Mouse (Mus musculus) midbrain, postnatal 0 days (tissue): ENCODE data around the gene Tbl3. TPM values are rescaled to one million over a fixed set of nuclear protein-coding genes. Genes with fewer than 3 reads are reported as not detected.

Source experiments
- ATAC-seq: fragments of 200-750 bp; cut with Nextera tagmentation; 2 replicates; pipeline ENCODE4 v1.8.0; 2017; ENCODE audit warnings: moderate number of reproducible peaks, mild to moderate bottlenecking, moderate TSS enrichment, moderate library complexity; ENCODE audit not compliant: low FRiP score
- DNase-seq: peaks from one replicate; pipeline ENCODE4 v3.0.0-alpha.2; 2015; ENCODE audit warnings: low spot score
- H3K27ac ChIP-seq: fragments of 300-500 bp; sonication (generic); 2 replicates; pipeline ENCODE4 v1.5.1; 2014; ENCODE audit warnings: low read depth, mild to moderate bottlenecking, low read length, mixed read lengths
- H3K27me3 ChIP-seq: fragments of 300-500 bp; sonication (generic); 2 replicates; pipeline ENCODE4 v1.6.1; 2014; ENCODE audit warnings: low read length, control low read depth, mixed read lengths; ENCODE audit not compliant: insufficient read depth
- H3K36me3 ChIP-seq: fragments of 300-500 bp; sonication (generic); 2 replicates; pipeline ENCODE4 v1.6.1; 2014; ENCODE audit warnings: low read length, control low read depth, mixed read lengths; ENCODE audit not compliant: insufficient read depth
- H3K4me1 ChIP-seq: fragments of 300-500 bp; sonication (generic); 2 replicates; pipeline ENCODE4 v1.6.1; 2014; ENCODE audit warnings: mild to moderate bottlenecking, control low read depth, antibody characterized with exemption, low read length, mixed read lengths; ENCODE audit not compliant: insufficient read depth
- H3K4me2 ChIP-seq: fragments of 300-500 bp; sonication (generic); 2 replicates; pipeline ENCODE4 v1.6.1; 2014; ENCODE audit warnings: low read depth, mild to moderate bottlenecking, low read length, mixed read lengths; ENCODE audit not compliant: poor library complexity, severe bottlenecking
- H3K4me3 ChIP-seq: fragments of 300-500 bp; sonication (generic); 2 replicates; pipeline ENCODE4 v1.5.1; 2014; ENCODE audit warnings: low read depth, mild to moderate bottlenecking, low read length, moderate library complexity
- H3K9ac ChIP-seq: fragments of 300-500 bp; sonication (generic); replicated peaks from 2 replicates; pipeline ENCODE4 v1.6.1; 2014; ENCODE audit warnings: mild to moderate bottlenecking, low read length, moderate library complexity, mixed read lengths; ENCODE audit not compliant: poor library complexity, severe bottlenecking
- H3K9me3 ChIP-seq: fragments of 300-500 bp; sonication (generic); 2 replicates; pipeline ENCODE4 v1.6.1; 2016; ENCODE audit warnings: low read length, control low read depth
- CTCF ChIP-seq: IDR thresholded peaks from 2 replicates; pipeline ENCODE4 v1.5.1; 2016; ENCODE audit warnings: antibody characterized with exemption, mild to moderate bottlenecking
- WGBS: fragments of 180-500 bp; shearing (Covaris S2); extraction: QIAGEN DNeasy Blood & Tissue Kit; methylation state at CpG from one replicate; pipeline ENCODE4 v1.1.7; 2014; 5-methylcytosine and 5-hydroxymethylcytosine counted together
- polyA plus RNA-seq: library from polyadenylated mRNA; unstranded; fragments of >200 nt; fragmentation: Nextera tagmentation; extraction: Ambion mirVana; gene quantifications from 2 replicates; pipeline ENCODE4 v1.2.1, GENCODE M21; 2015
- total RNA-seq: library from RNA; depleted of rRNA; stranded (reverse); fragments of >200 nt; gene quantifications from 2 replicates; pipeline ENCODE4 v1.2.3, GENCODE M21; 2014

Tbl3 gene
- total and polyA plus RNA-seq, 2 experiments from 2014 or later: 38.2 to 56.4 TPM

- H3K9me3 ChIP-seq: no peaks in the 10 kb centered on the region
- H3K4me2 ChIP-seq: peak within 1 kb of the TSS; percentile 48
- peaks cover 38% of the 10 kb centered on the region for H3K27me3 ChIP-seq
- H3K4me3 ChIP-seq: peak within 1 kb of the TSS; percentile 28
- H3K4me1 ChIP-seq: peaks cover 6% of the 10 kb centered on the region; the same call in 1 of the 2 replicates
- no peak for DNase-seq
- no peak within 1 kb of the TSS for H3K27ac ChIP-seq
- TF ChIP-seq CTCF: no peak
- no peaks in the 10 kb centered on the region for H3K36me3 ChIP-seq
- WGBS: 2% methylated on average over 47 of the region's 47 CpGs
- ATAC-seq: no peak
- peak within 1 kb of the TSS; percentile 48; the same call in 1 of the 2 replicates for H3K9ac ChIP-seq
Observed at GRCm38 (mm10) chr17:24658017-24658758, 49.3 kb downstream of the Tbl3 start, which contains the start of gene Npw. TSS of gene Npw (minus strand) at chr17:24658457.

GRCm38 (mm10) chr17:24654969-24655368 is 52.5 kb downstream of the Tbl3 start:
- 78% methylated on average over 4 of the region's 4 CpGs for WGBS

GRCm38 (mm10) chr17:24653967-24654710 is 53.3 kb downstream of the Tbl3 start:
- H3K9me3 ChIP-seq: no peaks in the 10 kb centered on the region
- no peaks in the 10 kb centered on the region for H3K36me3 ChIP-seq
- DNase-seq (peak; percentile 73), ATAC-seq (no peak)
- peak overlapping the region; percentile 45 for H3K4me2 ChIP-seq
- 6% methylated on average over 18 of the region's 19 CpGs for WGBS
- H3K4me1 ChIP-seq: peaks cover 10% of the 10 kb centered on the region
- peak overlapping the region; percentile 18; the same call in 1 of the 2 replicates for H3K4me3 ChIP-seq
- peak; percentile 94 for TF ChIP-seq CTCF
- H3K27ac ChIP-seq: no peak overlapping the region
- no peak overlapping the region for H3K9ac ChIP-seq
- H3K27me3 ChIP-seq: peaks cover 27% of the 10 kb centered on the region

More at GRCm38 (mm10) chr17:24654969-24655368, 52.5 kb downstream of the Tbl3 start:
- H3K4me2 ChIP-seq: no peak overlapping the region
- ATAC-seq: no peak
- peaks cover 10% of the 10 kb centered on the region for H3K4me1 ChIP-seq
- no peak overlapping the region for H3K9ac ChIP-seq
- no peak for TF ChIP-seq CTCF
- peaks cover 33% of the 10 kb centered on the region for H3K27me3 ChIP-seq
- no peak overlapping the region for H3K27ac ChIP-seq
- H3K9me3 ChIP-seq: no peaks in the 10 kb centered on the region
- H3K4me3 ChIP-seq: no peak overlapping the region
- H3K36me3 ChIP-seq: no peaks in the 10 kb centered on the region
- no peak for DNase-seq

- Histone ChIP-seq H3K27me3 (peaks cover 4% of the 10 kb centered on the region; the same call in 1 of the 2 replicates), H3K9me3 (no peaks in the 10 kb centered on the region), H3K4me1 (peaks cover 9% of the 10 kb centered on the region), H3K4me2 (no peak overlapping the region), H3K36me3 (no peaks in the 10 kb centered on the region), H3K9ac (no peak overlapping the region), H3K27ac (no peak overlapping the region), H3K4me3 (no peak overlapping the region)
- no peak for ATAC-seq
- no peak for DNase-seq
- WGBS: 68% methylated on average over 3 of the region's 3 CpGs
- TF ChIP-seq CTCF: no peak
Observed at GRCm38 (mm10) chr17:24651835-24652234, 55.6 kb downstream of the Tbl3 start.

GRCm38 (mm10) chr17:24650766-24651165 is 56.7 kb downstream of the Tbl3 start:
- H3K9me3 ChIP-seq: no peaks in the 10 kb centered on the region
- no peak for DNase-seq
- ATAC-seq: no peak
- no peak for TF ChIP-seq CTCF
- H3K4me1 ChIP-seq: peaks cover 9% of the 10 kb centered on the region
- peak overlapping the region; percentile 89 for H3K9ac ChIP-seq
- no peaks in the 10 kb centered on the region for H3K36me3 ChIP-seq
- WGBS: 76% methylated on average over 4 of the region's 4 CpGs
- no peaks in the 10 kb centered on the region; the same call in 1 of the 2 replicates for H3K27me3 ChIP-seq
- H3K4me2 ChIP-seq: peak overlapping the region; percentile 94
- H3K27ac ChIP-seq: peak overlapping the region; percentile 80; the same call in 1 of the 2 replicates
- peak overlapping the region; percentile 87 for H3K4me3 ChIP-seq
